Mouse (Mus musculus) gastrocnemius, postnatal 25 days (tissue): Measurements from ENCODE around the gene Btbd19. TPM values are rescaled to one million over a fixed set of nuclear protein-coding genes. Genes with fewer than 3 reads are reported as not detected.

Experiments
- DNase-seq: peaks from one replicate; pipeline ENCODE4 v3.0.0; 2022
- total RNA-seq, 2 experiments: library from RNA; stranded (reverse); gene quantifications; 1 replicate in 1 of 2; 2 replicates in 1 of 2; pipeline ENCODE4 v1.2.3; 2021

Gene Btbd19
- total RNA-seq, 2 experiments from 2014 or later = 2.0 to 3.0 TPM

DNA sequence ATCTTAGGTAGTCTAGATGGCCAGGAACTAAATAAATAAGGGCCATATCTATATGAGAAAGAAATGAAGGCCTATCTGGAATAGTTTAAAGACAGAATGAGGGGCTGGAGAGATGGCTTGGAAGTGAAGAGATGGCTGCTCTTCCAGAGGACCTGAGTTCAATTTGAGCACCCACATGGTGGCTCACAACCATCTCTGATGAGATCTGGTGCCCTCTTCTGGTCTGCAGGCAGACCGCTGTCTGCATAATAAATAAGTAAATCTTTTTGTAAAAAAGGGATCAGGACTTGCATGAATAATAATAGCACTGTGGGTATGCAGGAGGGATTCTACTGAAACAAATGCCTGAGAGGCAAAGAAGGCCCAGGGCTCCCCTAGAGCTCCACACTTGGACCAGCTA is 12.3 kb downstream of the Btbd19 start:
- DNase-seq = no peak

GRCm38 (mm10) chr4:117110985-117111384 is 14.5 kb downstream of the Btbd19 start:
- no peak for DNase-seq

- DNase-seq = no peak
Observed at GRCm38 (mm10) chr4:117110249-117110648, 15.3 kb downstream of the Btbd19 start.

GRCm38 (mm10) chr4:117109330-117109729 is 16.2 kb downstream of the Btbd19 start:
- DNase-seq = no peak

- no peak for DNase-seq
Observed at GRCm38 (mm10) chr4:117108524-117108849, 17.0 kb downstream of the Btbd19 start.

DNA sequence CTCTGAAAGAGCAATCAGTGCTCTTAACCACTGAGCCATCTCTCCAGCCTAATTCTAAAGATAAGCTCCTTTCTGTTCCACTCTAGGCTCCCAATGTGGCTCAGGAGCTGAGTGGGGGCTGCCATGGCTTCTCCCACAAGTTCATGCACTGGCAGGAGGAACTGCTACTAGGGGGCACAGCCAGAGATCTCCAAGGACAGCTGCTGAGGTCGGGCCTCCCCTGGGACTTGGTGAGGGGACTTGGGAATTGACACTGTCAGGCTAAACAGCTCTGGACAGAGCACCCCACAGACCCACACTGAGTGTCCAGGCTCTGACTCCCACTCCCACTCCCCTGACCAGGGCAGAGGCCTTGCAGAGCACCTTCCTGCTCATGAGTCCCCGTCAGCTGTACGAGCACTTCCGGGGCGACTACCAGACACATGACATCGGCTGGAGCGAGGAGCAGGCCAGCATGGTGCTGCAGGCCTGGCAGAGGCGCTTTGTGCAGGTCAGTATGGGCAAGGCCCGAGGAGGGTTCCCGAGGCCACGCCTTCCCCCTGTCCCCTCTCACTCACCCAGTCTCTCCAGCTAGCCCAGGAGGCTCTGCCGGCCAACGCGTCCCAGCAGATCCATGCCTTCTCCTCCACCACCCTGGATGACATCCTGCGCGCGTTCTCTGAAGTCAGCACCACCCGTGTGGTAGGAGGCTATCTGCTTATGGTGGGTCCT is 17.6 kb downstream of the Btbd19 start:
- no peak for DNase-seq

GRCm38 (mm10) chr4:117105127-117105526 is 20.4 kb downstream of the Btbd19 start:
- DNase-seq = no peak

DNA sequence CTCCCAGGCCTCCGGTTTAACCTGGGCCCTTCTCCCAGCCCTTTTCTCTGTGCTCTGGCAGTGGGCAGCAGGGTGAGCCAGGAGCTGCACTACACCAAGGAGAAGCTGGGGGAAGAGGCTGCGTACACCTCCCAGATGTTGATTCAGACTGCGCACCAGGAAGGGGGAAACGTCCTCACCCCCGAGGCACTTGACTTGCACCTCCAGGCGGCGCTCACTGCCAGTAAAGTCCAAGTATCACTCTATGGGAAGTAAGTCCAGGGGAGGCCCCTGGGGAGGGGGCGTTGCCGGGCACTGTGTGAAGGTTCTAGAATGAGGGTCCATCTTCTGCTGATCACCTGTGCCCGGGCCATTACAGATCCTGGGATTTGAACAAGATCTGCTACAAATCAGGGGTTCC is 20.9 kb downstream of the Btbd19 start:
- DNase-seq = no peak

DNA sequence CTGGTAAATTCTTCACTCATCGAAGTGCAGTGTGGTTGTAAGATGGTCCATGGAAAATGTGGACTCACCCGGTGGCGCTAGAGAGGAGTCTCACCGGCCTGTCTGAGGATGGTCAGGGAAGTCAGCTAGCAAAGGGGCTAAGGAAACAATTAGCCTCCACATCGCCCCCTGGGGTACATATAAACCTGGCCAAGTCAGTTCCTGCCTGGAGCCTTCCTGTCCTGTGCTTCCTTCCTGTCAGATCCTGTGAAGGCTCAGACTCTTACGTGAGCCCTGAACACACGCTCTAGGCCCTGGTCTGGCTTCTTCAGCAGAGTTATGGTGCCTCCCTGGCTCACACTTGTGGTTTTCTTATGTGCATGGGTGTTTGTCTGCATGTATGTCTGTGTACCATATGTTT is 24.3 kb downstream of the Btbd19 start:
- no peak for DNase-seq

DNA sequence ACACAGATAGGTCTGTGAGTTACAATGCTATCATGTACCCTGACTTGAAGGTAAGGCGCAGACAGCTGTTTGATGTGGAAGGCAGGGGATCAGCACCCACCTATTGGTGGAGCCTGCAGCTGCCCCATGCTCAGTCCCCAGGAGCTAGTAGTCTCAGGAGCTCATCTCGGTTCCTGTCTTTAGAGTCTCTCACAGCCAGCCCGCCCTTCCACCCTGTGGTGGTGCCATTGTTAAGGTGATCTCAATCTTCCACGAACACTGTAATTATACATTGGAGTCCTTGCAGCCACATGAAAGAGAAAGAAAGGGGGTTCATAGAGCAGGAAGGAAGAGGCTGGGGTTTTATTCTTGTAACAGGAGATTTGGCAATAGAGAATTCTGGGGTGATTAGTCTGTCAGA is 25.5 kb downstream of the Btbd19 start:
- no peak for DNase-seq

DNA sequence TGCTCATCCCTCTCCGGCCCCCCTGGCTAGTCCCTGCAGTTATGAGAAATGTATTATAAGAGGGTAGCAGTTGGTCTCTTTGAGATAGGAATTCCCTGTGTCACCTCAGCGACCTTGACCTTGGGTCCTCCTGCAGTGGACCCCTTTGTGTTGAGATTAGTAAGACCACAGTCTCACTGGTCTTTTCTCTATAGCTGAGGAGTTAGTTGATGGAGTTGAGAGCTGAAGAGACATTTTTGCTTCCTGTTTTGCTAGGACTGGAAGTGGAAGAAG is 26.8 kb downstream of the Btbd19 start:
- DNase-seq = no peak

GRCm38 (mm10) chr4:117097969-117098763 is 27.4 kb downstream of the Btbd19 start:
- DNase-seq = peak; percentile 36

GRCm38 (mm10) chr4:117096666-117097065 is 28.9 kb downstream of the Btbd19 start:
- no peak for DNase-seq

DNA sequence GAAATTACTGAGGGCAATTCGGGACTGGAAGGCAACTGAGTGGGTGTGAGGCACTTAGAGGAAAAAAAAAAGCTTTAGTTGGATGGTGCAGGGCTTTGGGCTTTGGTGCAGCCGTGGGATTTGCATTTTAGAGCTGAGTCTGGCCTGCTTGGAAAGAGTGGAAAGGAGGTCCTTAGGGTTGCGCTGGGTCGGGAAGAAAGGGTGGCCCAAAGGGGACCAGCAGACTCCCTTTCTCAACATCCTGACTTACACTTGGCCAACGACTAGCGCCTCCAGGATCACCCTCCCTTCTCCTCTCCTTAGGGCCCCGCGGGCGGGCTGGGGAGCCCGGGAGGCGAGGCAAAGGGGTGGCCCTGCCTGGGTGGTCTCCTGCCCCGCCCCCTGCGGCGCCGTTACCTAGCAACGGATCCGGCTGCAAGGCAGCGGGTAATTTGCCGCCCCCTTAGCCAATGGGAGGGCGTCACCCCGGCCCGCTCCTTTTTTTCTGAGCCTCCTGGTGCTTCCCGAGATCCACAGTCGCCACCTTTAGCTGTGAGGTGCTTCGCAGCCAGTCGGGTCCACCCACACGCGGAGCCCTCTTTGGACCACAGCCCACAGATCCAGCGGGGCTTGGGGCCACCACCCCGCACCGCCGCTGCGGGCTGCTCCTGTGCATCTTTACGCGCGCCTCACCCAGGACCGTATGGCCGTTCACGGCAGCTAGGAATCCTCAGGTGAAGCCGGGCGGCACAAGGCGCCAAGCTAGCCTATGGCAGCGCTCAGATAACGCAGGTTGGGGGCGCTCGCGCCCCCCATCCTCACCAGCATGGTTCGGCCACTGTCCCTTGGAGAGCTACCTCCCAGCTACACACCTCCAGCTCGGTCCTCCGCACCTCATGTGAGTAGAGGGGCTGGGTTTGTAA is 29.7 kb downstream of the Btbd19 start, which contains the start of gene Ptch2:
TSS of gene Ptch2 (plus strand) at position 525 of the 902 bp plus-strand sequence.
- DNase-seq = peak; percentile 74

DNA sequence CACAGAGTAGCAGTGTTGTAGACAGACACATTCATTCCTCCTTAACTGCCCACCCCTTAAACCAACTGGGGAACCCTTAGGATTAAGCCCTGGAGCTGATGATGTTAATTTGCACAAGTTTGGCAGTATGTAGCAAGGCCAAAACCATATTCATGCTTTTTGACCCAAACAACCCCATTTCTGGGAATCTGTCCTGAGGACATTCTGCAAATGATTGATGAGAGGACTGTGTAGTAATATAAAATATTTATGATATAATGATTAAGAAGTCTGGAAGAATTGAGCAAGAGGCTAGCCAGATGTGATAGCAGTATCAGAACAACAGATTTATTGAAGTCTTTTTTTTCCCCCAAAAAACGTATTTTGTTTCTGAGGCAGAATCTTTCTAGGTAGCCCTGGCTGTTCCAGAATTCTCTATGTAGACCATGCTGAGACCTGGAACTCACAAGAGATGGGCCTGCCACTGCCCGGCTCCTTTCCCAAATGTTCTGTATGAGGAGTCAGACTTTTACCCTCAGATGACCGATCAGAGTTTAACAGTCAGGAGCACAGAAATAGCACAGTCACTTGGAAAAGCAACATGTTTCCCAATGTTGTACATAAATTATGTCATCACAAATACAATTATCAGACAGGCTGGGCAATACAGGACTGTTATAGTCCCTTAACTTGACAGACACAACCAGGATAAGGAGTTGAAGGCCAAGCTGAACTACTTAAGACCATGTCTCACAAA is 30.7 kb downstream of the Btbd19 start:
- DNase-seq = no peak

DNA sequence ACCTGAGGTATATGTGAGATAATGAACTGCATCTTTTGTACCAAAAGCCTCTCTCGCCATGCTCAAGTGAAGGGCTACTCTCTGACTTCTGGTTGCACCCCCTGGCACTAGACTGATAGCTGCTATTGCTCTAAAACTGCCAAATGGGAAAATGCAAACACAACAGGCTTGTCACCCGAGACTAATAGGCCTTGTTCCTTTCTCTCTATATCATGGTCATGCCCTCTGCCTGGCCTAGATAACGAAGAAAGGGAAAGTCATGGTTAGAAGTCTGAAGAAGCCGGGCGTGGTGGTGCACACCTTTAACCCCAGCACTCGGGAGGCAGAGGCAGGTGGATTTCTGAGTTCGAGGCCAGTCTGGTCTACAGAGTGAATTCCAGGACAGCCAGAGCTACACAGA is 34.9 kb downstream of the Btbd19 start:
- no peak for DNase-seq

DNA sequence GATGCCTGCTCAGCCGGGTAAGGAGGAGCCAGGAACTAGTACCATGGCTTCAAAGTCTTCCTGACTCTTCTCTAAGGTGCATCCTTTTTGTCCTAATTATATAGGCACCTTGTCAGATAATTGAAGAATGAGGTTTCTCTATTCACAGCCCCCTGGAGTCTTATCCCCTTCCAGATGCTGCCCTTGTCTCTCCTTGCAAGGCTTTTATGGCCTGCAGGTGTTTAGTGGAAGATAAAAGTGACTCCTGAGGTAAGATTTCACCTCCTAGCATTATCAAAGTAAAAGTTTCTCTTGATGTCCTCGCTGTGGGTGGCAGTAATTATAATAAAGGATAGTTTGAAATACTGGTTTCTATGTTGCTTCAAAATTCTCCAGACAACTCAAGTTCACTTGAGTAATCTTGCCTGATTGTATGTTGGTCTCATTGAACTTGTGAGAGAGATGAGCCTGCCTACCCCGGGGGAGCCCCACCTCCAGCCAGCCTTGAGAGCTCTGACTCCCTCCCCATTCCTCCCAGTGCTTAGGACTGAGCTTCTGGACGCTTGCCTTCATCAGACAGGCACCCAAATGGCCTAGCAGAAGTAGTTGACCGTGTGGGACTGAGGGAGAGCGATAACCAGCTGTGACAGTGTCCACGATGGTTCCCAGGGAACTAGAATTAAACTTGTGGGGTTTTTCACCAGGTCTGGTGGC is 37.4 kb downstream of the Btbd19 start:
- DNase-seq = no peak

GRCm38 (mm10) chr4:117071183-117071582 is 54.3 kb downstream of the Btbd19 start:
- DNase-seq = no peak

DNA sequence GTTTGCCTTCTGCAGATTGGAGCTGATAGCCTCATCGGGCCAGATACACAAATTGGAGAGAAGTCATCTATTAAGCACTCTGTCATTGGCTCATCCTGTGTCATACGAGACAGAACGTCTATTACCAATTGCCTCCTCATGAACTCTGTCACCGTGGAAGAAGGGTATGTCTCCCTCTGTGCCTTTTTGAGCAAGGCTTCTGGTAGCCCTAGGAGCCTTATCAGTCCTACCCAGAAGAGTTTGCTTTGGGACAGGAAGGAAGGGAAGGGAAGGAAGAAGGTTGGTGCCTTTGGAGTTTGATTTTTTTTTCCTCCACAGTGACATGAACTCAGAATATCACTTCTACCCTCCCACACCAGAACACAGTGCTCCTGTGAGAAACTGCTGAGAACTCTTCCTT is 54.9 kb downstream of the Btbd19 start:
- DNase-seq = no peak

GRCm38 (mm10) chr4:117069647-117070046 is 55.9 kb downstream of the Btbd19 start:
- no peak for DNase-seq
